Mouse (Mus musculus) neural tube, embryonic 14.5 days (tissue): ENCODE measurements around the gene Dlk1. TPM values are rescaled to one million over a fixed set of nuclear protein-coding genes. Genes with fewer than 3 reads are reported as not detected.

ENCODE experiments used
- ATAC-seq: fragments of 200-750 bp; cut with Nextera tagmentation; 2 replicates; pipeline ENCODE4 v1.8.0; 2017; ENCODE audit warnings: low read depth, mild to moderate bottlenecking, moderate TSS enrichment, moderate library complexity
- H3K27ac ChIP-seq: fragments of 300-500 bp; sonication (generic); 2 replicates; pipeline ENCODE4 v1.5.1; 2014; ENCODE audit warnings: low read depth, mild to moderate bottlenecking, control low read depth, low read length, moderate library complexity, mixed read lengths
- H3K27me3 ChIP-seq: fragments of 300-500 bp; sonication (generic); 2 replicates; pipeline ENCODE4 v1.6.1; 2014; ENCODE audit warnings: low read length; ENCODE audit not compliant: control insufficient read depth, insufficient read depth
- H3K36me3 ChIP-seq: fragments of 300-500 bp; sonication (generic); 2 replicates; pipeline ENCODE4 v1.6.1; 2014; ENCODE audit warnings: low read length, mixed read lengths; ENCODE audit not compliant: control insufficient read depth, insufficient read depth
- H3K4me1 ChIP-seq: fragments of 300-500 bp; sonication (generic); 2 replicates; pipeline ENCODE4 v1.6.1; 2014; ENCODE audit warnings: low read length; ENCODE audit not compliant: control insufficient read depth, insufficient read depth
- H3K4me2 ChIP-seq: fragments of 300-500 bp; sonication (generic); 2 replicates; pipeline ENCODE4 v1.6.1; 2014; ENCODE audit warnings: mild to moderate bottlenecking, low read depth, low read length, control low read depth
- H3K4me3 ChIP-seq: fragments of 300-500 bp; sonication (generic); 2 replicates; pipeline ENCODE4 v1.5.1; 2014; ENCODE audit warnings: low read depth, low read length, control low read depth, mixed read lengths
- H3K9ac ChIP-seq: fragments of 300-500 bp; sonication (generic); replicated peaks from 2 replicates; pipeline ENCODE4 v1.6.1; 2014; ENCODE audit warnings: low read depth, mild to moderate bottlenecking, control low read depth, low read length, mixed read lengths
- H3K9me3 ChIP-seq: fragments of 300-500 bp; sonication (generic); 2 replicates; pipeline ENCODE4 v1.6.1; 2016; ENCODE audit warnings: low read length; ENCODE audit not compliant: control insufficient read depth
- WGBS: fragments of 180-500 bp; shearing (Covaris S2); extraction: QIAGEN DNeasy Blood & Tissue Kit; methylation state at CpG from one replicate; pipeline ENCODE4 v1.1.7; 2014; 5-methylcytosine and 5-hydroxymethylcytosine counted together
- polyA plus RNA-seq: library from polyadenylated mRNA; unstranded; fragments of >200 nt; fragmentation: Nextera tagmentation; extraction: Ambion mirVana; gene quantifications from 2 replicates; pipeline ENCODE4 v1.2.1, GENCODE M21; 2014

Dlk1 gene
- 46.9 and 55.7 TPM in 2 replicates for polyA plus RNA-seq

DNA sequence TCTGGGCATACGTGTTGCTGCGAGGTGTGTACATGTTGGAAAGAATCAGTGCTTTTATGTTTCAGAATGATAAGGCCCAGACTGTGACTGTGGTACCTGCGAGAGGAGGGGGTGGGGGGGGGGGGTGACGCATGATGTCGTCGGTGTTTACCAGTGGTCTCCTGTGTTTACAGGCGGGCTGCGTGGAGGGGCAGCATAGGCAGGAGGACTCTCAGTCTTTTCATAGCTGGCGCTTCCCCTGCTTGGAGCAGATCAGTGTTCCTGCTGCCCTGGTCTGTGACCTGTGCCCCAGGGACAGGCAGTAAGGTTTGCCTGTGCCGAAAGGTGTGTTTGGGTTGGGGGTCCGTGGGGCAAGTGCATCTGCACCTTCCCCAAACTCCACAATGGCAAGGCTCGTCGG lies at the start of gene Dlk1:
Gene Dlk1 (plus strand): TSS at position 232 of the 400 bp plus-strand sequence.
- peak within 1 kb of the TSS; percentile 89 for H3K4me2 ChIP-seq
- no peak within 1 kb of the TSS for H3K27ac ChIP-seq
- H3K9me3 ChIP-seq = no peaks in the 10 kb centered on the region
- H3K4me1 ChIP-seq = peaks cover 32% of the 10 kb centered on the region
- 10% methylated on average over 11 of the region's 13 CpGs for WGBS
- peak within 1 kb of the TSS; percentile 41 for H3K4me3 ChIP-seq
- ATAC-seq = no peak
- H3K27me3 ChIP-seq = peaks cover 8% of the 10 kb centered on the region
- H3K36me3 ChIP-seq = no peaks in the 10 kb centered on the region
- peak within 1 kb of the TSS; percentile 53 for H3K9ac ChIP-seq

DNA sequence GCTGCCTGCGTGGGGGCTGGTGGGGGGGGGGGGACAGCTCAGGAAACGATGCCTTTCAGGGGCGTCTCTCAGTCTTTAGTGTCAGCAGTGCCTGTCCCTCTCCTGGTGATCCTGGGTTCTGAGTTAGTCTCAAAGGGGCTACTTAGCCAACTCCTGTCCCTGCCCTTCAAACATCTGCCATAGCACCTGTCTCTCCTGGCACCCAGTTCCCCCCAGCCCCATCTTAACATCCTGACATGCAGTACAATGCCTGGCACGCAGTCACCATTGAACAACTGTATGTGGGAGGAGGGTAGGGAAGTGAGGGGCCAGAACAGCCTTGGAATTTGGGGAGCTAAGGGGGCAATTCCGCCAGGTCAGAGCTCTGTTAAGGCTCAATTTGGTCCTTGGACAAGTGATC lies 49.7 kb upstream of the Dlk1 start:
- no peak for ATAC-seq
- Histone ChIP-seq H3K9me3 (no peaks in the 10 kb centered on the region), H3K4me1 (peaks cover 16% of the 10 kb centered on the region; the same call in 1 of the 2 replicates), H3K9ac (no peak overlapping the region), H3K27me3 (no peaks in the 10 kb centered on the region), H3K36me3 (no peaks in the 10 kb centered on the region), H3K4me3 (no peak overlapping the region), H3K4me2 (no peak overlapping the region), H3K27ac (no peak overlapping the region)
- WGBS = 47% methylated on average over 5 of the region's 5 CpGs

DNA sequence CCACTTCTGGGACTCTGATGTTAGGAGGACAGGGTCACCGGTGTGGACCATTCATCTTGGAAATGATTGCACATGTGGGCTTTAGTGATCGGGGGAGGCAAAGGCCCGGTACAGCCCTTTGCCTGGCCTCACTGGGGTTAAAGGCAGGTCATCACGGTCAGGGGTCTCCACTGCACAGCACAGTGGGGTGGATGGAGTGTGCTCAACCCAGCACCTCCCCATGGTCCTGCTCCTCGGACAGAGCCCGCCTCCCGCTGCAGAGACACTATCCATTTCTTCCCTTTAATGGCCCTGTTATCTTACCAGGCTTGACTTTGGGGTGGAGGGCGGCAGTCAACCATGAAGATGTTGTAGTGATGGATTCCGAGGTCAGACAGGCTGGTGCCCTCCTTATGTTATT lies 48.9 kb upstream of the Dlk1 start:
- Histone ChIP-seq H3K4me2 (no peak overlapping the region), H3K9ac (no peak overlapping the region), H3K36me3 (no peaks in the 10 kb centered on the region), H3K27ac (no peak overlapping the region), H3K4me3 (no peak overlapping the region), H3K4me1 (peaks cover 16% of the 10 kb centered on the region; the same call in 1 of the 2 replicates), H3K27me3 (no peaks in the 10 kb centered on the region), H3K9me3 (no peaks in the 10 kb centered on the region)
- 52% methylated on average over 9 of the region's 9 CpGs for WGBS
- no peak for ATAC-seq

DNA sequence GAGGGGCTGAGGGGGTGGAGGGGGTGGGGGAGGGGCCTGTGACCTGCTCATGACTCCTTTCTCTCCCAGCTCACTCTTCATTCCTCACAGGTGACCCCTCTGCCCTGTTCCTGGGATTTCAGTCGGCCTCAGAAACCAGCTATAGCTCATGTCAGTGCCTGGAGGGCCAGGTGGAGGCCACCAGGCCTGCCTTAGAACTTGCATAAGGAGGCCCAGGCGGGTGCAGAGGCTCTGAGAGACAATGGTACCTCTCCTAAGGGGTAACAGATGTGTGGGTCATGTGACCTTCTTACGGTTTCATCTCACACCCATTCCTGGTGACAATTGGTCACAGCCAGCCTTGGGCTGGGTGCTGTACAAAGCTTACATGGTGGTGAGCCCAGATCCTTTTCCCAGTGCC lies 46.6 kb upstream of the Dlk1 start:
- no peak for ATAC-seq
- Histone ChIP-seq H3K27me3 (no peaks in the 10 kb centered on the region), H3K9me3 (no peaks in the 10 kb centered on the region), H3K36me3 (no peaks in the 10 kb centered on the region), H3K4me2 (no peak overlapping the region), H3K9ac (no peak overlapping the region), H3K4me3 (no peak overlapping the region), H3K27ac (no peak overlapping the region), H3K4me1 (peaks cover 26% of the 10 kb centered on the region)
- 32% methylated on average over 3 of the region's 3 CpGs for WGBS

DNA sequence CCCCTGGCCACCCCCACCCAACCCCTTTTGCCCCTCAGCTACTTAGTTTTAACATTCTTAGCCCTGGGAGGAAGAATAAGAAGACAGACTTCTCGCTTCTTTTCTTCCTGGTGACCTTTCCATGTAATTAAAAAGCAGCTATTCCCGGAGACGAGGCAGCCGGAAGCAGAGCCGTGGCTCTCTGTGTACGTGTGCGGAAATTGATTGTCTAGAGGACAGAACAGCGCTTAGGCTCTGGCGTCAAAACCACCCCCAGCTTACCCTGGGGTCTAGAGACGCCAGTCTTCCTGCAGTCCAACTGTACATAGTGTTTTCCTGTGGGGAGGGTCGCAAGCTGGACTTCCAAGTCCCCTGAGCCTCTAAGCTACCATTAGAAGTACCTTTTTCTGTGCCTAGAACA lies 41.9 kb upstream of the Dlk1 start:
- no peak overlapping the region for H3K9ac ChIP-seq
- no peak overlapping the region for H3K4me2 ChIP-seq
- ATAC-seq = no peak
- H3K27ac ChIP-seq = no peak overlapping the region
- H3K4me3 ChIP-seq = no peak overlapping the region
- H3K4me1 ChIP-seq = peaks cover 22% of the 10 kb centered on the region
- WGBS = 33% methylated on average over 11 of the region's 11 CpGs
- H3K27me3 ChIP-seq = no peaks in the 10 kb centered on the region
- no peaks in the 10 kb centered on the region for H3K9me3 ChIP-seq
- H3K36me3 ChIP-seq = no peaks in the 10 kb centered on the region

DNA sequence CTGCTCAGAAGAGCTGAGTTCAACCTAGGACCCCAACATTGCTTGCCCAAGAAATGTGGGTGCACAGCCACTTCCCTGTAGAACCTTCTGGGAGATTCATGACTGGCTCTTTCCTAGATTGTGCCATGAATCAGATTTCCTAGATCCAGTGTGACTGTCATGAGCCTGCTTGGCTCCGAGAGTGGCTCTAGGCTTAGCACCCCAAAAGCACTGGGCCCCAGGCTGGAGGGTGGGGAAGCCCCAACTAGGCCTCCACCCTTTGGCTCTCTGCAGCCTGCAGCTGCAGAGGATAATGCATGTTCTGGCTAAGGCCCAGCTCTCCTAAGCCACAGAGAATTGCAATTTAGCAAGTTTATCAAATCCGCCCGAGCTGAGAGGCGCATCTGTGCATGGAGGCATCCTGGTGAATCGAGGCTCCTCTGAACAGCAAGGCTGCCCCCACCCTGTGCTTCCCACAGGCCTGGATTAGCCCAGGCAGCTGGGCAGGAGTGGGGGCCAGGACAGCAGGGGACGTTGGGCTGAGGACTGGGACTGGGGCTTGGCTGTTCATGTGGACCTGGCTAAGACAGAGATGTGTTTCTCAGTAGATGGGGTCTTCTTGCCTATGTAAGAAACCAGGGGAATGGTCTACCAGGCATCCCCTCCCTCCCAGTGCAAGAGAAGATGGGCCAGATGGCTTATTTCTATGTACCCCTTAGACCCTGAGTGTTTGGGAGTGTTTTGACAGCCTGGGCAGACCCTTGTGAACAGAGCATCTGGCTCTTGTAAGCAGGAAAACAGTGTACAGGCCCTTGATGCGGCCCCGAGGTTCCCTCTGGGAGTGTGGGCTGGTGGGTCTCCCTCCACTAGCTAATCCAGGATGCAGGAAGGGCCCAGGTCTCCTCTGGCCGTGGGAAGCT lies 41.2 kb upstream of the Dlk1 start:
- WGBS = 43% methylated on average over 9 of the region's 9 CpGs
- no peak overlapping the region for H3K4me3 ChIP-seq
- no peaks in the 10 kb centered on the region for H3K9me3 ChIP-seq
- no peak overlapping the region for H3K4me2 ChIP-seq
- H3K36me3 ChIP-seq = no peaks in the 10 kb centered on the region
- H3K27ac ChIP-seq = peak overlapping the region; percentile 52; the same call in 1 of the 2 replicates
- H3K27me3 ChIP-seq = no peaks in the 10 kb centered on the region
- peak; percentile 39; the same call in 1 of the 2 replicates for ATAC-seq
- peaks cover 22% of the 10 kb centered on the region for H3K4me1 ChIP-seq
- no peak overlapping the region; the same call in 1 of the 2 replicates for H3K9ac ChIP-seq

DNA sequence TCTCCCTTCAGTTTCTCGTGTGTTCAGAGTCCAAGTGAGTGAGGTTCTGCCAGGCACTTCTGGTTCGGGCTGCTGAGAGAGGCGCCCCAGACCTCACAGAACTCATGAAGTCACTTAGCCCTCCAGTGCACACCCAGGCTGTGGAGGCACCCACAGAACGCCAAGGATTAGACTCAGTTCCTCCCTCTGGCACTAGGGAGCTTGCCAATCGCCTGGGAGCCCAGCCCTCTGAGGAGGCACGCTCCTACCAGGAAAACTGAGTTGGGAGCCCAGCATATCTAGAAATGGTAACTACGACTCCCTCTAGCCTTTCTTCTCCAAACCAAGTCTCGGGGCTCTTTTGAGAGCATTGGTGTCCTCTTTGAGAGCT lies 40.6 kb upstream of the Dlk1 start:
- H3K9ac ChIP-seq = no peak overlapping the region; the same call in 1 of the 2 replicates

DNA sequence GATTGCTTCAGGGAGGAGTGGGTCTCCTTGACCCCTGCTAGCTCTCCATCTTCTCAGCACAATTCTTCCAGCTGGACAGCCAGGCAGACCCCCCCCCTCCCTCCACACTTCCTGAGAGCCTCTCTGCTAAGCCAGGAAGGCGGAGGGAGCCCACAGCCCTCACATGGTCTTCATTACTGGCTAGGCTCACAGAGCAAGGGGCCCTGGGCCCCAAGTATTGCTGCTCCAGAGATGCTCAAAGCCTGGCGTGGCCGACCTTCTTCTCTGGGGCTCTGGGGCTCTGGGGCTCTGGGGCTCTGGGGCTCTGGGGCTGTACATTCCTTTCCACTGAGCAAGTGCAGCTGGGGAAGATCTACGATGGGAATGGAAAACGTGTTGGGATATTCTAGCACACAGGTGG lies 39.9 kb upstream of the Dlk1 start:
- WGBS = 62% methylated on average over 5 of the region's 5 CpGs
- Histone ChIP-seq H3K4me1 (peaks cover 25% of the 10 kb centered on the region), H3K36me3 (no peaks in the 10 kb centered on the region), H3K4me2 (no peak overlapping the region), H3K9me3 (no peaks in the 10 kb centered on the region), H3K4me3 (no peak overlapping the region), H3K27me3 (no peaks in the 10 kb centered on the region), H3K27ac (no peak overlapping the region), H3K9ac (no peak overlapping the region)
- ATAC-seq = no peak

More for the DNA sequence above, 40.6 kb upstream of the Dlk1 start:
- no peaks in the 10 kb centered on the region for H3K9me3 ChIP-seq
- H3K36me3 ChIP-seq = no peaks in the 10 kb centered on the region
- no peak overlapping the region for H3K4me3 ChIP-seq
- no peaks in the 10 kb centered on the region for H3K27me3 ChIP-seq
- H3K27ac ChIP-seq = peak overlapping the region; percentile 52; the same call in 1 of the 2 replicates
- H3K4me1 ChIP-seq = peaks cover 21% of the 10 kb centered on the region
- no peak overlapping the region for H3K4me2 ChIP-seq
- no peak for ATAC-seq
- 81% methylated on average over 8 of the region's 8 CpGs for WGBS

DNA sequence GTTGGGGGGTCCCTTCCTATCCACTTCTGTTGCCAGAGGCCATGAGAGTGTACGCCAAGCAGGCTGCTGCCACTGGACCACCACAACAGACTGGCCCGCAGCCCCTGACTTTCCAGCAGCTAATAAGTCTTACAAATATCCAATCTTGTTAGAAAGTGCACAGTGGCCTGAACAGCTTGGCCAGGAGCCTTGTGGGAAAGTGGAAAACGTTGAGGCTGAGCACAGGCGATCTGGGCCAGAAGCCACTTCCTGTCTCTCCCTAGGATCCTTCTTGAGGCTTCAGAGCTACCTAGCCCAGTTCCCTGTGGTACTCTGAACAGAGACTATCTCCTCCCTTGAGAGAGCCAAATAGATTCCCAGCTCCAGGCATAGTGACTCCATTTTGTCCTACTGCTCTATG lies 39.3 kb upstream of the Dlk1 start:
- Histone ChIP-seq H3K36me3 (no peaks in the 10 kb centered on the region), H3K4me3 (no peak overlapping the region), H3K9ac (no peak overlapping the region), H3K4me1 (peaks cover 26% of the 10 kb centered on the region), H3K4me2 (no peak overlapping the region), H3K27me3 (no peaks in the 10 kb centered on the region), H3K9me3 (no peaks in the 10 kb centered on the region), H3K27ac (no peak overlapping the region)
- WGBS = 78% methylated on average over 4 of the region's 4 CpGs
- no peak for ATAC-seq
